Mouse (Mus musculus): Measurements from ENCODE around the gene Klk11. TPM values are rescaled to one million over a fixed set of nuclear protein-coding genes. Genes with fewer than 3 reads are reported as not detected.

Klk11 gene
- total and polyA plus RNA-seq, 3 experiments: not detected

- H3K36me3 ChIP-seq (ENCODE audit: control insufficient read depth in 1 of 2, insufficient read depth in 2 of 2, low read length in 2 of 2): no peaks in the 10 kb centered on the region
- no peaks in the 10 kb centered on the region for H3K79me2 ChIP-seq (ENCODE audit: control insufficient read depth, insufficient read depth, low read length, poor library complexity)
- H3K27ac ChIP-seq (ENCODE audit: control insufficient read depth, low read depth, low read length): no peak overlapping the region
- no peak overlapping the region for H3K9ac ChIP-seq (ENCODE audit: control insufficient read depth, low read depth, low read length, poor library complexity, severe bottlenecking)
- no peaks in the 10 kb centered on the region for H3K9me3 ChIP-seq (replicated peaks; ENCODE audit: insufficient read depth, low read length)
- H3K4me1 ChIP-seq (ENCODE audit: control insufficient read depth in 1 of 2, insufficient read depth in 2 of 2, low read length in 2 of 2): no peaks in the 10 kb centered on the region
- H3K4me3 ChIP-seq (ENCODE audit: control insufficient read depth in 1 of 2, insufficient read depth in 1 of 2, low read depth in 2 of 2, low read length in 2 of 2): no peak overlapping the region
- TF ChIP-seq GABPA (IDR thresholded peaks at IDR 0.05; ENCODE audit: low read depth, low read length): no peak
- TF ChIP-seq UBTF (IDR thresholded peaks at IDR 0.05; ENCODE audit: borderline replicate concordance, insufficient read depth, low read depth, low read length): no peak
- no peak for TF ChIP-seq CTCF (IDR thresholded peaks at IDR 0.05 in 2 of 3, conservative IDR thresholded peaks at IDR 0.05 in 1 of 3; ENCODE audit: control insufficient read depth in 1 of 3, insufficient read depth in 1 of 3, low read depth in 2 of 3, low read length in 3 of 3, poor library complexity in 1 of 3, severe bottlenecking in 1 of 3)
- no peak for TF ChIP-seq HCFC1 (IDR thresholded peaks at IDR 0.05; ENCODE audit: low read depth, low read length)
- TF ChIP-seq ELF1 (IDR thresholded peaks at IDR 0.05; ENCODE audit: low read depth, low read length): no peak
- TF ChIP-seq E2F4 (IDR thresholded peaks at IDR 0.05; ENCODE audit: borderline replicate concordance, low read depth, low read length): no peak
- no peak for TF ChIP-seq CHD2 (IDR thresholded peaks at IDR 0.05; ENCODE audit: low read length)
- no peak for TF ChIP-seq TBP (IDR thresholded peaks at IDR 0.05; ENCODE audit: low read depth, low read length)
- TF ChIP-seq POLR2AphosphoS5 (IDR thresholded peaks at IDR 0.05; ENCODE audit: borderline replicate concordance, low read depth, low read length): no peak
- no peak for TF ChIP-seq MAZ (IDR thresholded peaks at IDR 0.05; ENCODE audit: low read depth, low read length)
- TF ChIP-seq MYC (IDR thresholded peaks at IDR 0.05; ENCODE audit: low read depth, low read length): no peak
- no peak for TF ChIP-seq RAD21 (IDR thresholded peaks at IDR 0.05; ENCODE audit: low read depth, low read length)
- no peak for TF ChIP-seq GATA1 (IDR thresholded peaks at IDR 0.05; ENCODE audit: low read depth, low read length)
- TF ChIP-seq BHLHE40 (IDR thresholded peaks at IDR 0.05; ENCODE audit: borderline replicate concordance, low read depth, low read length): no peak
- no peak for DNase-seq (ENCODE audit: low read depth, low spot score)
- H3K27me3 ChIP-seq (ENCODE audit: control insufficient read depth in 1 of 2, insufficient read depth in 2 of 2, low read length in 2 of 2): no peaks in the 10 kb centered on the region; a peak in 1 of 4 replicates
Measured at GRCm38 (mm10) chr7:43777423-43777822, 3.0 kb downstream of the Klk11 start.

DNA sequence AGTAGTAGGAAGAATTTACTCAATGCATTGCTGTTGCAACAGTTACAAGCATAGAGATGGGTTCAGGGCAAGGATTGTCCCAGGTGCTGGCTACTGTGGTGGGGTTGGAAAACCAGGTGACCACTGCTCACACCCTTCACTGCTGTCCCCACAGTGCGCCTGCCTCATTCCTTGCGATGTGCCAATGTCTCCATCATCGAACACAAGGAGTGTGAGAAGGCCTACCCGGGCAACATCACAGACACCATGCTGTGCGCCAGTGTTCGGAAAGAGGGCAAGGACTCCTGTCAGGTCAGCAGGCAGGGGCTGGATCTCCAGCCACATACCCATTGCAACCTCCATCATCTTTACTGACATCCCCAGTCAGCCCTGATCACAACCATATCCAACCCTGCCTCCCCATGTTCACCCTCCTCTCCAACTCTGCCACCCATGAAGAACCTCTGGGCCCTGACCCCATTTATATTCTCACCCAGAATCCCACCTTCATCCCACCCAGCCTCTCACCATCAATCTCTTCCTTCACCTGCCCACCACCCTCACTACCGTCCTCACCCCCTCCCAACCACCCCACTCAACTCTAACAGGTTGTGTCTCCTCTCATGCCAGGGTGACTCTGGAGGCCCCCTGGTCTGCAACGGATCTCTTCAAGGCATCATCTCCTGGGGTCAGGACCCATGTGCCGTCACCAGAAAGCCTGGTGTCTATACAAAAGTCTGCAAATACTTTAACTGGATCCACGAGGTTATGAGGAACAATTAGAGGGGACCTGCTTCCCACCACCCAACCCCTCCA, 4.0 kb downstream of the Klk11 start:
- H3K9me3 ChIP-seq (replicated peaks; ENCODE audit: insufficient read depth, low read length): no peaks in the 10 kb centered on the region
- H3K36me3 ChIP-seq (ENCODE audit: control insufficient read depth in 1 of 2, insufficient read depth in 2 of 2, low read length in 2 of 2): no peaks in the 10 kb centered on the region
- no peak overlapping the region for H3K27ac ChIP-seq (ENCODE audit: control insufficient read depth, low read depth, low read length)
- H3K79me2 ChIP-seq (ENCODE audit: control insufficient read depth, insufficient read depth, low read length, poor library complexity): no peaks in the 10 kb centered on the region
- no peak for TF ChIP-seq SMC3 (IDR thresholded peaks at IDR 0.05; ENCODE audit: low read depth, low read length)
- TF ChIP-seq CTCF (IDR thresholded peaks at IDR 0.05 in 2 of 3, conservative IDR thresholded peaks at IDR 0.05 in 1 of 3; ENCODE audit: control insufficient read depth in 1 of 3, insufficient read depth in 1 of 3, low read depth in 2 of 3, low read length in 3 of 3, poor library complexity in 1 of 3, severe bottlenecking in 1 of 3): no peak
- no peak for TF ChIP-seq TCF12 (IDR thresholded peaks at IDR 0.05; ENCODE audit: low read depth, low read length)
- no peak for DNase-seq (ENCODE audit: low read depth, low spot score)
- no peak overlapping the region for H3K4me3 ChIP-seq (ENCODE audit: control insufficient read depth in 1 of 2, insufficient read depth in 1 of 2, low read depth in 2 of 2, low read length in 2 of 2)
- no peaks in the 10 kb centered on the region for H3K4me1 ChIP-seq (ENCODE audit: control insufficient read depth in 1 of 2, insufficient read depth in 2 of 2, low read length in 2 of 2)
- no peak overlapping the region for H3K9ac ChIP-seq (ENCODE audit: control insufficient read depth, low read depth, low read length, poor library complexity, severe bottlenecking)
- no peaks in the 10 kb centered on the region; a peak in 1 of 4 replicates for H3K27me3 ChIP-seq (ENCODE audit: control insufficient read depth in 1 of 2, insufficient read depth in 2 of 2, low read length in 2 of 2)
